Mouse (Mus musculus) ovary, postnatal 10 days (tissue): Measurements from ENCODE around the gene Tbxas1.

Experiments used
- DNase-seq: peaks from one replicate; pipeline ENCODE4 v3.0.0; 2022; ENCODE audit warnings: low spot score

Tbxas1 gene

GRCm38 (mm10) chr6:39054206-39054864 is 179.1 kb downstream of the Tbxas1 start:
- no peak for DNase-seq

DNA sequence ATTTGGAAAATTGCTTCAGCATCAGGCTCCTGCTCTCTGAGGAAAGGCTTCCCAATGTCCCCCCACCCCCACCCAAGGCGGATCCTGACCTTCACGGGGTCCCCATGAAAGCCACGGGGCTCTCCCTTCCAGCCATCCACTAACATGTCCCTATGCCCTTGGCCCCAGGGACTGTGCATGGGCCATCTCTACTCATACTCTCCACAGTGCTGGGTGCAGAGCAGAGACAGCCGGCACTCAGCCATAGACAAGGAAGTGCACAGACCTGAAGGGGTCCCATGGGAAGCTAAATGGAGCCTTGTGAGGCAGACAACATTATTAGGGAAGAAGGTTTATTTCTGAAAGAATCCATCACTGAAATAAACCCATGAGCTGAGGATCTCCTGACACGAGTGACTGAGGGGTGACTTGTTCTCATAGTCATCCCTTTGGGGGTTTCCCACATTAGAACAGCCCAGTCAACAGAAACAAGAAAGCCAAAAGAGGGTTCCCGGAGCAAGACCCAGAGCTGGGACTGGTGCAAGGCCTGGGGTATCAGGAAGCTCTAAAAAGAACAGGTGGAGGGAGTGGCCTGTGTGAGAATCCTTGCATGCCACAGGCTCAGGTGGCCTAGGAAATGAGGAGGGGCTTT is 179.8 kb downstream of the Tbxas1 start:
- no peak for DNase-seq

DNA sequence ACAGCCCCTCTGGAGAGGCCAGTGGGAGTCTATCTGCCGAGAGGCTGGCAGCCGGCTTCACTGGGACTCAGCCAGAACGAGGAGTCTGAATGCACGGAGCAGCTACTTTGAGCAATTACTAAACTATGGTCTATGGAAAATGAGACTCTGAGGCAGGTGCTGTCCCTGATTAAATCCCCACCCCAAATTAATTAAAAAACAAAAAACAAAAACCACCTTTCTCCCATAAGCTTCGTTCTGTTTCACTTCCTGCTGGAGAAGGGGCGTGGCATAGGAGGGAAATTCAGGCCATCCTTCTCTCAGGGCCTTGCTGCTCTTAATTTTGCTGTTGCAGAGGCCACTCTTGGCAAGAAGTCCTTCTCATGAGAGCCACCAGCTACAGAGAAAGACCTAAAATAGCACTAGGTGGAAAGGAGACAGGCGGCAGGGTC is 180.6 kb downstream of the Tbxas1 start:
- DNase-seq: no peak

DNA sequence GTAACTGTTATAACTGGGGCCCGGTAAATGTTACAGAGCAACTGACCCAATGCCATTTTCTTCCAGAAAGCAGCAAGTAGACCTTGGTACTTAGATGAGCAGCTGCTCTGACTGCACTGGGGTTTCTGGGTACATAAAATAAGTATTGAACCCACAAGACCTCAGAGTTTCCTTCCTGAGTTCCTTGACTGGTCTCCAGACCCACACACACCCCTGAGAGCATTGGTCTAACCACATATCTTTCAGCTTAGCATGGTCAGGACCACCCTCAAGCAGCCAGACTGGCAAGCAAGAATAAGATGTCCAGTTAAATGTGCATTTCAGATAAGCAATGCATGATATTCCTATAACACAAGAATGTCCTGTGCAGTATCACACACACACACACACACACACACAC is 182.0 kb downstream of the Tbxas1 start:
- no peak for DNase-seq

DNA sequence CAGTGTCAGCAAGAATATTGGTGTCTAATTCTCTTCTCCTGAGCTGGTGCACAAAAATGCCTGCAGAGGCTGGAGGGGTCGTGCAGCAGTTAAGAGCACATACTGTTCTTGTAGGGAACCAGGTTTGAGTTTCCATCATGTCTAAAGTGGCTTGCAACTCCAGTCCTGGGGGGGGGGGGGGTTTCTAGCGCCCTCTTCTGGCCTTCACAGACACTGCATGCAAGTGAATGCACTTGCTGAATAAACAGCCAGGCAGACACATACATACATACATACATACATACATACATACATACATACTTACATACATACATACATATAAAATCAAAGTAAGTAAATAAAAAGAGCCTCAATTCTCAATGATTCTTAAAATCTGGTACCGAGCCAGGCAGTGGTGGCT is 183.2 kb downstream of the Tbxas1 start:
- no peak for DNase-seq

- no peak for DNase-seq
Observed at GRCm38 (mm10) chr6:39058936-39059335, 183.7 kb downstream of the Tbxas1 start.

GRCm38 (mm10) chr6:39059547-39060497 is 184.6 kb downstream of the Tbxas1 start:
- DNase-seq: no peak

- DNase-seq: no peak
Observed at GRCm38 (mm10) chr6:39061180-39061579, 186.0 kb downstream of the Tbxas1 start.

DNA sequence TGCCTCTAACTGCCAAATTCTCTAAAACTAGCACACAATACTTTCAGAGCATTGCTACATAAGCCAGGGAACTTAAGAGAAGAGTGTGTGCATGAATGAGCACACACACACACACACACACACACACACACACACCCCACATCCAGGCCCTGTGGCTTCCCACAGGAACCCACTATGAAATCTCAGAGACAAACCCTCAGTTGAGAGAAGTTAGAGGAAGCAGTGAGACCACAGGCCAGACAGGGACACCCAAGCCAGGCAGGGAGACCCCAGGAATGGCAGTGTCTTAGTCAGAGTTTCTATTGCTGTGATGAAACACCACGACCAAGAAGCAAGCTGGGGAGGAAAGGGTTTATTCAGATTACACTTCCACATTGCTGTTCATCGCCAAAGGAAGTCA is 188.3 kb downstream of the Tbxas1 start:
- DNase-seq: no peak

- peak; percentile 42 for DNase-seq
Observed at GRCm38 (mm10) chr6:39066935-39067578, 191.9 kb downstream of the Tbxas1 start.

DNA sequence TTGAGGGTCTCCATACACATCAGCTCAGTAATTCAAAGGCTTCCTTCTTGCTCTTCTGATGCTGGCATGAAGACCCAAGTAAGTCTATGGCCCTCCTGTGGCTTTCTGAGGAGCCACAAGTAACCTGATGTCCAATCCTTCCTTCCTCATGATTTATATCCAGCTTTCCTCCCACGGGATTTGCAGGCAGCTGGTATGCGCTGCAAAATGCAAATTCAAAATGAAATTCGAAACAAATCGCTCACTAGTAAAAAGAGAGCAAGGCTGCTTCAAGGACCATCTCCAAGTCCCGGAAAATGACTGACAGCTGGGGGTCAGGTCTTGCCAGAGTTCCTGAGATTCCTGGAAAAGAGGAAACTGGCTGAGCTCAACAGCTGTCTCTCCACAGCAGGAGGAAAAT is 197.5 kb downstream of the Tbxas1 start:
- DNase-seq: no peak

DNA sequence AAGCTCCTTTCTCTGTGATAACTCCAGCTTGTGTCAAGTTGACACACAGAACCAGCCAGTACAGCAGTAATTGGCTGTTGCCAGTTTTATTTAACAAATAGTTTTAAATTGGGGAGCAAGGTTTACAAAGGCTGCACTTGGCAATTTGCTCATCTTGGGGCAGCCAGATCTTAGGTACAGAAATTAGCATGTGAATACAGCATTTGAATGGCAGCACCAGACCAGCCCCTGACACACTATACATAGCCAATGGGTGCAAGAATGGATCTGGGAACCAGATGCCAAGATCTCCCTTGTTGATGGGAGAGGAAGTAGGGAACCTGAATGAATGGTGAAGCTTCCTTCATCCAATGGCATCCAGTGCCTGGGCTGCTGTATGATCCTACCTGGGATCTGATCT is 199.0 kb downstream of the Tbxas1 start:
- DNase-seq: no peak

- no peak for DNase-seq
Observed at GRCm38 (mm10) chr6:39076498-39076897, 201.3 kb downstream of the Tbxas1 start.

GRCm38 (mm10) chr6:39104631-39105030 is 229.4 kb downstream of the Tbxas1 start:
- no peak for DNase-seq

GRCm38 (mm10) chr6:39106812-39107211 is 231.6 kb downstream of the Tbxas1 start:
- no peak for DNase-seq

GRCm38 (mm10) chr6:39112701-39113100 is 237.5 kb downstream of the Tbxas1 start:
- DNase-seq: no peak

- no peak for DNase-seq
Observed at GRCm38 (mm10) chr6:39113141-39113540, 237.9 kb downstream of the Tbxas1 start.

GRCm38 (mm10) chr6:39115438-39115837 is 240.2 kb downstream of the Tbxas1 start:
- DNase-seq: no peak

- DNase-seq: peak; percentile 60
Observed at GRCm38 (mm10) chr6:39117584-39118455, 242.6 kb downstream of the Tbxas1 start, which contains the start of gene Parp12. Gene Parp12 (minus strand): TSS chr6:39118349.

GRCm38 (mm10) chr6:39118456-39118881 is 243.3 kb downstream of the Tbxas1 start:
- no peak for DNase-seq

- no peak for DNase-seq
Observed at GRCm38 (mm10) chr6:39120685-39121084, 245.5 kb downstream of the Tbxas1 start.
